Mouse (Mus musculus) gastrocnemius, postnatal 10 days (tissue): Measurements from ENCODE around the gene Cdh12. TPM values are rescaled to one million over a fixed set of nuclear protein-coding genes. Genes with fewer than 3 reads are reported as not detected.

Source experiments
- DNase-seq: peaks from one replicate; pipeline ENCODE4 v3.0.0; 2021; ENCODE audit warnings: mixed read lengths
- total RNA-seq, 2 experiments: library from RNA; stranded (reverse); gene quantifications; 2 replicates each; pipeline ENCODE4 v1.2.3; 2021

Gene Cdh12
- total RNA-seq, 2 experiments from 2014 or later, result 0.33 TPM; not detected in 1

GRCm38 (mm10) chr15:20711859-20712258 lies 262.8 kb downstream of the Cdh12 start:
- DNase-seq, result no peak

- DNase-seq, result no peak
These were observed 323.2 kb downstream of the Cdh12 start for GRCm38 (mm10) chr15:20772289-20772688.

GRCm38 (mm10) chr15:20773423-20773822 lies 324.4 kb downstream of the Cdh12 start:
- DNase-seq, result no peak

- no peak for DNase-seq
These were observed 347.9 kb downstream of the Cdh12 start for GRCm38 (mm10) chr15:20796999-20797398.

GRCm38 (mm10) chr15:20798541-20798940 lies 349.5 kb downstream of the Cdh12 start:
- no peak for DNase-seq

- DNase-seq, result no peak
These were observed 386.8 kb downstream of the Cdh12 start for GRCm38 (mm10) chr15:20835887-20836286.

GRCm38 (mm10) chr15:20836991-20837390 lies 387.9 kb downstream of the Cdh12 start:
- no peak for DNase-seq

GRCm38 (mm10) chr15:20841479-20841878 lies 392.4 kb downstream of the Cdh12 start:
- no peak for DNase-seq

- DNase-seq, result no peak
These were observed 414.0 kb downstream of the Cdh12 start for GRCm38 (mm10) chr15:20863076-20863475.

- DNase-seq, result no peak
These were observed 423.5 kb downstream of the Cdh12 start for GRCm38 (mm10) chr15:20872518-20872917.

GRCm38 (mm10) chr15:20876993-20877392 lies 427.9 kb downstream of the Cdh12 start:
- no peak for DNase-seq

- no peak for DNase-seq
These were observed 444.4 kb downstream of the Cdh12 start for GRCm38 (mm10) chr15:20893471-20893870.

GRCm38 (mm10) chr15:20902568-20902967 lies 453.5 kb downstream of the Cdh12 start:
- DNase-seq, result no peak

- no peak for DNase-seq
These were observed 479.2 kb downstream of the Cdh12 start for GRCm38 (mm10) chr15:20928221-20928620.

- DNase-seq, result no peak
These were observed 494.9 kb downstream of the Cdh12 start for GRCm38 (mm10) chr15:20944000-20944399.

GRCm38 (mm10) chr15:20967463-20967862 lies 518.4 kb downstream of the Cdh12 start:
- DNase-seq, result no peak

GRCm38 (mm10) chr15:20971041-20971440 lies 522.0 kb downstream of the Cdh12 start:
- DNase-seq, result no peak

- no peak for DNase-seq
These were observed 551.5 kb downstream of the Cdh12 start for GRCm38 (mm10) chr15:21000541-21000940.

GRCm38 (mm10) chr15:21007931-21008330 lies 558.9 kb downstream of the Cdh12 start:
- DNase-seq, result no peak

- DNase-seq, result no peak
These were observed 559.4 kb downstream of the Cdh12 start for GRCm38 (mm10) chr15:21008487-21008886.

GRCm38 (mm10) chr15:21008969-21009368 lies 559.9 kb downstream of the Cdh12 start:
- DNase-seq, result peak; percentile 16

GRCm38 (mm10) chr15:21063683-21064082 lies 614.6 kb downstream of the Cdh12 start:
- no peak for DNase-seq

GRCm38 (mm10) chr15:21069264-21069663 lies 620.2 kb downstream of the Cdh12 start:
- DNase-seq, result no peak

- no peak for DNase-seq
These were observed 643.8 kb downstream of the Cdh12 start for GRCm38 (mm10) chr15:21092824-21093223.
